Mouse (Mus musculus) ES-E14 (cell line): ENCODE data around the gene Pcx. TPM values are rescaled to one million over a fixed set of nuclear protein-coding genes. Genes with fewer than 3 reads are reported as not detected.

ENCODE experiments used
- DNase-seq: peaks from one replicate; pipeline ENCODE4 v3.0.0-alpha.2; 2013; ENCODE audit warnings: low read depth, low spot score
- H3K27ac ChIP-seq: 2 replicates; pipeline ENCODE4 v1.5.1; 2012; ENCODE audit warnings: low read depth, mild to moderate bottlenecking, low read length, moderate library complexity, mixed read lengths; ENCODE audit not compliant: poor library complexity, insufficient read depth, severe bottlenecking
- H3K36me3 ChIP-seq: 2 replicates; pipeline ENCODE4 v1.6.1; 2012; ENCODE audit warnings: mild to moderate bottlenecking, low read length, moderate library complexity, mixed read lengths; ENCODE audit not compliant: control insufficient read depth, poor library complexity, insufficient read depth, severe bottlenecking
- H3K4me1 ChIP-seq, 2 experiments: fragments of 150-350 bp in 1 of 2; sonication (generic) in 1 of 2; 2 replicates each; pipeline ENCODE4 v1.6.1; 2012; ENCODE audit warnings: low read length in 2 of 2, mild to moderate bottlenecking in 1 of 2, mixed read lengths in 1 of 2; ENCODE audit not compliant: control insufficient read depth in 2 of 2, insufficient read depth in 2 of 2, poor library complexity in 1 of 2
- H3K4me3 ChIP-seq, 2 experiments: fragments of 150-350 bp in 1 of 2; sonication (generic) in 1 of 2; 2 replicates each; pipeline ENCODE4 v1.5.1; 2012; ENCODE audit warnings: low read length in 2 of 2, low read depth in 1 of 2, mild to moderate bottlenecking in 1 of 2, mixed read lengths in 1 of 2; ENCODE audit not compliant: insufficient read depth in 1 of 2, poor library complexity in 1 of 2, severe bottlenecking in 1 of 2
- H3K9ac ChIP-seq: 2 replicates; pipeline ENCODE4 v1.6.1; 2012; ENCODE audit warnings: low read depth, mild to moderate bottlenecking, low read length, mixed read lengths; ENCODE audit not compliant: poor library complexity, insufficient read depth, severe bottlenecking
- H3K9me3 ChIP-seq: fragments of 150-350 bp; sonication (generic); 2 replicates; pipeline ENCODE4 v1.6.1; 2012; ENCODE audit warnings: low read depth, mild to moderate bottlenecking, low read length; ENCODE audit not compliant: control insufficient read depth, insufficient read depth
- CHD2 ChIP-seq: IDR thresholded peaks from 2 replicates; pipeline ENCODE4 v1.6.1; 2014; ENCODE audit warnings: mild to moderate bottlenecking, low read depth, low read length, inconsistent platforms
- HCFC1 ChIP-seq: IDR thresholded peaks from 2 replicates; pipeline ENCODE4 v1.6.1; 2012; ENCODE audit warnings: low read length, inconsistent platforms, borderline replicate concordance; ENCODE audit not compliant: insufficient read depth
- MAFK ChIP-seq: IDR thresholded peaks from 2 replicates; pipeline ENCODE4 v1.6.1; 2014; ENCODE audit warnings: mild to moderate bottlenecking, low read depth, low read length, inconsistent platforms; ENCODE audit not compliant: insufficient read depth
- ZC3H11A ChIP-seq: IDR thresholded peaks from 2 replicates; pipeline ENCODE4 v1.6.1; 2012; ENCODE audit warnings: low read depth, mild to moderate bottlenecking, inconsistent platforms, low read length, borderline replicate concordance
- ZNF384 ChIP-seq: IDR thresholded peaks from 2 replicates; pipeline ENCODE4 v1.6.1; 2012; ENCODE audit warnings: low read depth, low read length, inconsistent platforms
- in situ Hi-C, 2 experiments: fragments of 600-800 bp; cut with MboI; formaldehyde crosslinking; loops; one replicate each; pipeline ENCODE4 v1.15.1; 2025; ENCODE audit warnings: low sequenced_read_pairs in 2 of 2, inconsistent platforms in 1 of 2; ENCODE audit not compliant: unreplicated experiment in 2 of 2
- total RNA-seq: library from RNA; depleted of rRNA; stranded (reverse); fragments of 300-350 nt; gene quantifications from 2 replicates; pipeline ENCODE4 v1.2.3, GENCODE M21; 2012

The Pcx gene
- total RNA-seq, 1 experiment, result 35.6 TPM

- no peak overlapping the region for H3K4me3 ChIP-seq
- no peak overlapping the region for H3K27ac ChIP-seq
- H3K4me1 ChIP-seq, result peaks cover 0 to 9% of the 10 kb centered on the region in 2 experiments; a peak in 2 of 4 replicates
- H3K9ac ChIP-seq, result no peak overlapping the region
- no peak for DNase-seq
- H3K9me3 ChIP-seq, result no peaks in the 10 kb centered on the region
- in situ Hi-C loops, result no loop called here
- no peaks in the 10 kb centered on the region for H3K36me3 ChIP-seq
- no peak for TF ChIP-seq MAFK
- TF ChIP-seq CHD2, result no peak
- no peak for TF ChIP-seq ZNF384
- no peak for TF ChIP-seq ZC3H11A
Observed at GRCm38 (mm10) chr19:4567665-4568064, 57.4 kb downstream of the Pcx start.

DNA sequence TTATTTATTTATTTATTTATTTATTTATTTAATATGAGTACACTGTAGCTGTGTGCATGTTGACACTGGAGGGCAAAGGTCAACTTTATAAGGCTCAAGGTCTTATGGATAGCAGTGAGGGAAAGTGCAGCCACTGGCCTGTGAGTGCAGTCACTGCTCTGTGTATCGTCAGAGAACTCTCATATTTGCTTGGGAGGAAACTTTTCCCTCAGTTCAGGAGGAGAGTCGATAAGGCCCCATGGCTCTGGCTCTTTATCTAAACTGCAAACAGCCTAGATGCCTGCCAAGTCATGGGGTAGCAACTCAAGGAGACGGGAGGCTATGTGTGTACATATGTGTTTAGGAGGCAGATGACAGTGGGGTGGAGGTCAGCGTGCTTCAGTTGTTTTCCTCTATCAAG lies 58.6 kb downstream of the Pcx start:
- no peak for DNase-seq
- in situ Hi-C loops, result no loop called here
- no peak overlapping the region for H3K9ac ChIP-seq
- H3K27ac ChIP-seq, result no peak overlapping the region
- H3K4me3 ChIP-seq, result no peak overlapping the region
- no peaks in the 10 kb centered on the region for H3K9me3 ChIP-seq
- no peaks in the 10 kb centered on the region for H3K36me3 ChIP-seq
- H3K4me1 ChIP-seq, result peaks cover 0 to 9% of the 10 kb centered on the region in 2 experiments; a peak in 2 of 4 replicates
- TF ChIP-seq ZNF384 (no peak), CHD2 (no peak), MAFK (no peak), HCFC1 (no peak), ZC3H11A (no peak)

- no peak overlapping the region for H3K27ac ChIP-seq
- no peak overlapping the region for H3K9ac ChIP-seq
- TF ChIP-seq ZC3H11A, result no peak
- no peak for TF ChIP-seq CHD2
- H3K9me3 ChIP-seq, result no peaks in the 10 kb centered on the region
- H3K4me3 ChIP-seq, result no peak overlapping the region
- no peak for DNase-seq
- peaks cover 0 to 9% of the 10 kb centered on the region in 2 experiments; a peak in 2 of 4 replicates for H3K4me1 ChIP-seq
- no peaks in the 10 kb centered on the region for H3K36me3 ChIP-seq
- in situ Hi-C loops, result no loop called here
Observed at GRCm38 (mm10) chr19:4569356-4570236, 59.3 kb downstream of the Pcx start.

DNA sequence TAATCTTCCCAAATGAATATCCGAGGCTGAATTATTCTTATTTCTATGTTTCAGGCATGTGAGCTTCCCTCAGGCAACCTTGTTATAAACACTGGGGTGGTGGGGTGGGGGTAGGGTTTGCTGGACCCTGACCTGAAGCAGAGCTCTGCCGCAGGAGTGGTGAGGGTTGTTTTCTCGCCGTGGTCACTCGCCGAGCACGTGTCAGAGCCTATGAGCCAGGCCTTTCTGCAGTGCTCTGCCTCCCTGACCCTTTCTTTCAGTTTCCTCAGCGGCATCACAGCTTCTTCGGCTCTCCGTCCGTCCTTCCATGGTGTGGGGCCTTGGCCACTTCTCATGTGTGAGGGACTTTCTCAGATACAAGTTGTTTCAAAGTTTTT lies 60.0 kb downstream of the Pcx start:
- DNase-seq, result no peak
- H3K27ac ChIP-seq, result no peak overlapping the region
- H3K4me1 ChIP-seq, result peaks cover 0 to 9% of the 10 kb centered on the region in 2 experiments; a peak in 2 of 4 replicates
- H3K36me3 ChIP-seq, result no peaks in the 10 kb centered on the region
- H3K4me3 ChIP-seq, result no peak overlapping the region
- TF ChIP-seq CHD2 (no peak), ZNF384 (no peak), MAFK (no peak), ZC3H11A (no peak), HCFC1 (no peak)
- H3K9ac ChIP-seq, result no peak overlapping the region
- in situ Hi-C loops, result no loop called here
- no peaks in the 10 kb centered on the region for H3K9me3 ChIP-seq

GRCm38 (mm10) chr19:4570815-4571214 lies 60.5 kb downstream of the Pcx start:
- DNase-seq, result no peak

More at GRCm38 (mm10) chr19:4570815-4571214, 60.5 kb downstream of the Pcx start:
- Histone ChIP-seq H3K27ac (no peak overlapping the region), H3K4me3 (no peak overlapping the region), H3K36me3 (no peaks in the 10 kb centered on the region), H3K9me3 (no peaks in the 10 kb centered on the region), H3K4me1 (peaks cover 0 to 9% of the 10 kb centered on the region in 2 experiments; a peak in 2 of 4 replicates), H3K9ac (no peak overlapping the region)
- no peak for TF ChIP-seq ZNF384
- TF ChIP-seq CHD2, result no peak
- TF ChIP-seq ZC3H11A, result no peak
- no peak for TF ChIP-seq MAFK
- TF ChIP-seq HCFC1, result no peak
- in situ Hi-C loops, result no loop called here
